Mouse (Mus musculus) CD8-positive naive resting alpha-beta T cell, adult 2 months (primary cell): ENCODE results near the gene Ruvbl2.
"Not testable (repeated sequence)": the region's sequence is repeated elsewhere in the genome, so short reads cannot be mapped to it uniquely, and the experiment has no call there.

Source experiments
- DNase-seq, 2 experiments: peaks; one replicate each; pipeline ENCODE4 v3.0.0; 2022; ENCODE audit warnings: low read depth in 2 of 2, low spot score in 2 of 2

Ruvbl2 gene

DNA sequence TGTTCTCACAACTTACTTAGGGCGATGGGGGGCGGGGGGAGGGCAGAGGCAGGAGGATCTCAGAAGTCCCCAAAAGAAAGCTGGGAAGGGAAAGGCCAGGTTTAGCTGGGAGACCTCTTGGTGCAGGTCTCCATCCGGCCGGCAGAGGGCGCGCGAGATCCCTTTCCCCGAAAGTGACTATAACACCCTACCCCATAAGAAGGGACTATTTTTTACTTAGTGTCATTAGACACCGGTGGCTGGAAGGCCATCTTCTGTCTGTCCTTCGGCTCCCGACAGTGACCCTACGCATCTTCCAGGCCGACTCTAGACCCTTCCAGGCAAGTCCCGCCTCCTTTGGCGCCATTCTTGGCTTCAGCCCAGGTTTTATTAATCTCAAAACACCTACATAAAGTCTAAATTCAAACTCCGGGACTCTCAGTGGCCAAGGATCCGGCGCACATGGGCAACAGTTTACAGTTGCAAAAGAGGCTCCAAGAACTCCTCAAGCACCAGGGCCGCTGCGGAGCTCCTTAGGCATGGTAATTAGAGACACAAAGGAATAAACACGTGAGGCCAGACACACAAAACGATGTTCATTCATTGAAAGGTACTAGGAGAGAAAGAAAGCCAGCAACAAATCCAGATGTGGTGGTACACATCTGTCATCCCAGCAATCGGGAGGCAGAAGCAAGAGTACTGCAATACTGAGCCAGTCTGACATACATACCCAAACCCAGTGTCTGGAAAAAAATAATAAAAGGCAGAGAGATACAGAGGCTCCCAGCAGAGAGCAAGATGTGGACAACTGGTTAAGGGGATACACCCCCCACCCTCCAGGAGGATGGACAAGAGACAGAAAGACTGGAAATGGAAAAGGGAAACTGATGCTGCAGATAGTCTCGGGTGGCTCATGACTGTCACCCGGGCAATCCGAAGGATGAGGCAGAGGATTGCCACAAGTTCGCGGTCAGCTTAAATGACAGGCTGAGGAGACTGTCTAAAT, 32.5 kb downstream of the Ruvbl2 start, which contains the start of gene Kcna7:
Gene Kcna7 (plus strand): TSS at position 563 of the 985 bp plus-strand sequence.
- DNase-seq = peak; percentile 65 to 66

DNA sequence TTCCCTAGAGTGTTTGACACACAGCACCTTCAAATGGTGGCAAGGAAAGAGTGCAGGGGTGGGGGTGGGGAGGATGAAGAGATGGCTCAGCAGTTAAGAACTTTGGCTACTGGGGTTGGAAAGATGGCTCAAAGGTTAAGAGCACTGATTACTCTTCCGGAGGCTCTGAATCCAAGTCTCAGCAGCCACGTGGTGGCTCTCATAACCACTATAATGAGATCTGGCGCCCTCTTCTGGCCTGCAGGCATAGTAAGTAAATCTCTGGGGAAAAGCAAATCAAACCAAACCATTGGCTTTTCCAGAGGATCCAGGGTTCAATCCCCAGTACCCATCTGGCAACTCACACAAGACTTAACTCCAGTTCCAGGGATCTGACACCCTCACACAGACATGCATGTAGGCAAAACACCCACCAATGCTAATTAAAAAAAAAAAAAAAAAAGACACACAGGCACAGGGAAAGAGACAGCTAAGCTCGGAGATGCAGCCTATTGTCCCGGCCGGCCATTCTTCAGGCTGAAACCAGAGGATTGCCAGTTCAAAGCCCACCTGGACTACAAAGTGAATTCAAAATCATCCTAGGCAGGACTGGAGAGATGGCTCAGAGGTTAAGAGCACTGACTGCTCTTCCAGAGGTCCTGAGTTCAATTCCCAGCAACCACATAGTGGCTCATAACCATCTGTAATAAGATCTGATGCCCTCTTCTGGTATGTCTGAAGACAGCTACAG, 34.2 kb downstream of the Ruvbl2 start:
- DNase-seq = peak; percentile 31 to 62

DNA sequence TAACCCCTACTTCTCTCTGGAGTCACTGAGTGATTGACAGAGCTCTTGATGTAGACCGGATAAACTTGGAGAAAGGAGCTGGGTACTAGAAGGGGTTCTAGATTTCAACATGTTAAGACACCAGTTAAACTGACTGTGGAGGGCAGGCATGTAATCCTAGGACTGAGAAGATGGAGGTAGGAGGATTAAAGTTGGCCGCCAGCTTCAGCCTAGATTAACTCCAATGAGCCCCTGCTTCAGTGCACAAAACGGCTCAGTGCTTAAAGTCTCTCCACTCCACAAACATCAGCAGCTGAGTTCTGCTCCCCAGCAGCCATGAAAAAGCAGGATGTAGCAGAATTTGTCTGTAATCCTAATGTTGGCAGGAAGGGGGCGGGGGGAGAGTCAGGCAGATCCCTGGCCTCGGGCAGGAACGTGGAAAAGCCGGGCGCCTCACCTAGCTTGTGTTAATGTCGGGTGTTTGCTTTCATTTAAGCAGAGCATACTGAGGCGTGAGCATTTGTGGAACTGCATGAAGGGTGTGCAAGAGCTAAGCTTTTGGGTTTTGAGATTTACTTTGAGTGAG, 36.3 kb downstream of the Ruvbl2 start:
- no peak for DNase-seq

DNA sequence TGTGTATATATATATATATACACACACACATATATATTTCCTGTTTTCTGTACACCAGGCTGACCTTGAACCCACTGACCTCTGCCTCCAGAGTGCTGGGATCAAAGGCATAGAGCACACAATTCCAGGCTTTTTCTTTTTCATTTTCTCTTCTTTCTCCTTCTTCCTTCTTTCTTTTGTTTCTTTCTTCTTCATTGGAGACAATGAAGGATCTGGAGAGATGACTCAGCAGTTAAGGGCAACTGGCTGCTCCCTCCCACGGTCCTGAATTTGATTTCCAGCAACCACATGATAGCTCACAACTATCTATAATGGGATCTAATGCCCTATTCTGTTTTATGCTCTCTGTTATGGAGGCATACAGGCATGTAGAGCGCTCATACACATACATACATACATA, 41.1 kb downstream of the Ruvbl2 start:
- DNase-seq = no peak

DNA sequence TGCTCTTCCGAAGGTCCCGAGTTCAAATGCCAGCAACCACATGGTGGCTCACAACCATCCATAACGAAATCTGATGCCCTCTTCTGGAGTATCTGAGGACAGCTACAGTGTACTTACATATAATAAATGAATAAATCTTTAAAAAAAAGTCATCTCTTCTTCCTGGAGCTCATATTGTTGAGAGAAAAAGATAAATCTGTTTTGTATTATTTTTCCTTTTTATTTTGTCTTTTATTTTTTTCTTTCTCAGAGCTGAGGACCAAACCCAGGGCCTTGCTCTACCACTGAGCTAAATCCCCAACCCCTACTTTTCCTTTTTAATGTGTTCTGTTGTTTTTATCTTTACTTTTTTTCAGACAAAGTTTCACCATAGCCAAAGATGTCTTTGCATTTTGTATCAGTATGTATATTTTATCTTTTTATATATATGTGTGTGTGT, 41.5 kb downstream of the Ruvbl2 start:
- not testable (repeated sequence) for DNase-seq

DNA sequence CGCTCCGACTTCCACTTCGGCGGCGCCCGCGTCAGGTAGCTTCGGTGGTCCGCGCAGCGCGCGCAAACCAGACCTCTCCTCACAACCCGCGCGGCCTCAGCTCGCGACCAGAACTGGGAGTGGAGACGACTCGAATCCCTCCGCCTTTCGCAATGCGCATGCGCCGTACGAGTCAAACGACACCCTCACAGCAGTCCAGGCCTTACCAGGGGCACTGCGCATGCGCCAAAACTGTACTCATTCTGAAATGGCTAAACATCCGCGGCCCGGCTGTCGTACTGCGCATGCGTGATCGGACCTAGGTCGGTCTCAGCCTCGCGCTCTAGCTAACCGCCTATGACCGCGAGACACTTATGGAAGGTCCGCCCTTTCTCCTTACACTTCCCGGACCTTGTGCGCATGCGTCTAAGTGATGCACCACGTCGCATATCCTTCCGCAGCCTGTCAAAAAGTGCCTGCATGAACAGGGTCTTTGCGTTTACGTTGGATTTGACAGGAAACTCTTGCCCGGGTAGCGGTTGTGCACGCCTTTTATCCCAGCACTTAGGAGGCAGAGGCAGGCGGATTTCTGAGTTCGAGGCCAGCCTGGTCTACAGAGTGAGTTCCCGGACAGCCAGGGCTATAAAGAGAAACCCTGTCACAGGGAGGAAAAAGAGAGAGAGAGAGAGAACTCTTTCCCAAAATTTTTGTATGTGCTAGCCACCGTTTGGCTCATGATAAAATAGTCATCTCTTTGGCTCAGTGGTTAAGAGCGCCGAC, 42.1 kb downstream of the Ruvbl2 start, which contains the start of gene Snrnp70:
Gene Snrnp70 (minus strand): TSS at position 165 of the 759 bp plus-strand sequence.
- peak; percentile 99 to 100 for DNase-seq

DNA sequence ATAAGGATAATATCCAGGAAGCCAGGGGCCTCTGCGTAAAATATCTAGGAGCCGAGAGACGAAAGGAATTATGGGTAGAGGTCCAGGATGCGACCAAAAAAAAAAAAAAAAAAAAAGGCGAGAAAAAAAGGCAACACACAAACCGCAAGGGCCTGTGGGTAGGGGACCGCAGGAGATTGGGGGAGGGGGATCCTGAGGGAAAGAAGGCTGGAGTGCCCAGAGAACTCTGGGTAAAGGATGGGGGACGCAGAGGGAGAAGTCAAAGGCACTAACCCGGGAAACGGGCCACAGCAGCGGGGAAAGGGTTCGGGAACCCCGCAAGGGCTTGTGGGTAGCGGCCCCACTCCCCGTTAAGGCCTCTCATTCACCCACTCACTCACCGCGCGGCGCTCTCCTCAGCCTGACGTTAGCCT, 42.8 kb downstream of the Ruvbl2 start:
- no peak for DNase-seq

DNA sequence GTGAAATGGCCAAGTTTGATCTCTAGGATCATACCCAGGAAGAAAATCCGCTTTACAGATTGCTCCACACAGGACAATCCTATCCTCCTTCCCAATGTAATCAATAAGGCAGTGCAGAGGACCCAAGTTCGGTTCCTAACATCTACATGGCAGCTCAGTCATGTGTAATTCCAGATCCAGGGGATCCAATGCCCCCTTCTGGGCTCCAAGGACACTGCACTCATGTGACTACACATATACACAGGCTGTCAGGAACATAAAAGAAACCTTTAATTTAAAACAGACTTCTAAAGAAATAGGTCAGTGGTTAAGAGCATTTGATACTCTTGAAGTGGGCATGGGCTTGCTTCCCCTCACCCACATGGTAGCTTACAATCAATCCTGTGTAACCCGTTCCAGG, 51.8 kb downstream of the Ruvbl2 start:
- no peak for DNase-seq

DNA sequence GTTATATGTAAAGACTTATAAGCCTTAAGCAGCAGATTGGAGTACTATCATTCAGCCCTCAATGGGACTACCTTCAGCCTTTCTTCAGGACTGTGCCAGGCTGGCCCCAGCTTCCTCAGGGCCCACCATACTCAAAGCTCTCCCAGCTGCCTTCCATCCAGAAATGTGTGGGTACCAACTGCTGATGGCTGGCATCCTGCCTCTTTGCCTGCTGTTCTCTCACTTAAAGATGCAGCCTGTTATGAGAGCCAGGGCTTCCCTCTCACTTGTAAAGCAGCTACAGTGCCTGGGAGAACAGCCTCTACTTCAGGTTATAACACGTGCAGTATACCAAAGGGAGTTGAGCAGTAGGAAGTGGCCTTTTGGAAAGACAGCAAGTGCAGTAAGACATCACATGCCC, 61.8 kb downstream of the Ruvbl2 start:
- no peak for DNase-seq

DNA sequence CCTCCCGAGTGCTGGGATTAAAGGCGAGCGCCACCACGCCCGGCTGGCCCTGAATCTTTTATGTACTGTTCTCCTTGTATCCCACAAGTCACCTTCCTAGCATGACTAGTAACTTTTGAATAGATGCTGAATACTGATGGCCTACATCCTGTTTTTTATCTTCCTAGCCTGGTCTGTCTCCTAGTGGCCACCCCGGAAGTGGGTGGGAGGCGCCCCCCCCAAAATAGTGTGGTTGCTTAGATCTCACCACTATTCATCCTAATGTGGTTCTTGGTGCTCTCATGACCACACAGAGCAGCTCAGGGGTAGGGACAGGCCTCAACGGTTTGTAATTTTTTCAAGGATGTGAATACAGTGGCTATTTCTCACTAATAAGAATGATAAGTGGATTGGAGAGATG, 63.3 kb downstream of the Ruvbl2 start:
- no peak for DNase-seq

DNA sequence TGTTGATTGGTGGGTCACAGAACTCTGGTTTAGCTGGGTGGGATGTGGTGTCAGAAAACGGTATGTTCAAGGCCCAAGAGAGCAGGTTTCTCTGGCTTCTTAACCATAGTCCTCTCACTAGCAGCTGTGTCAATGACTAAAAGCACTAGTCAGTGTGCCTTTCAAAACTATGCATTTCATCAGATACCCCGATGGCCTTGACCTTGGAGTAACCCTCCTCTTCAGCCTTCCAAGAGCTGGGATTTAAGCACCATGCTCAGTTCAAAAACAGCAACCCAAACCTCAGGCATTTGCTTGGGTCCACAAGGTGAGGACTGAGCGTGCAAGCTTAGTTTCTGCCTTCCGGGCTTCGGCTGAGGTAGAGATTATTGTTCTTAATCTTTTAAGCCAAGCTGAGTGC, 65.5 kb downstream of the Ruvbl2 start:
- DNase-seq = no peak
